Mouse (Mus musculus): ENCODE results near the gene Dst.

GRCm38 (mm10) chr1:34059231-34059630 lies 151.2 kb downstream of the Dst start:
- TF ChIP-seq CTCF (IDR thresholded peaks at IDR 0.05; ENCODE audit: low read depth) (no peak), EP300 (IDR thresholded peaks at IDR 0.05; ENCODE audit: low read depth) (no peak)

Measured in liver, embryonic 14.5 days (tissue).